Mouse (Mus musculus) spleen, postnatal 10 days (tissue): ENCODE results near the gene Tnfrsf9.
"Not testable (repeated sequence)": the region's sequence is repeated elsewhere in the genome, so short reads cannot be mapped to it uniquely, and the experiment has no call there.

Experiments used
- DNase-seq, 2 experiments: peaks; one replicate each; pipeline ENCODE4 v3.0.0; 2021 to 2022; ENCODE audit warnings: low spot score in 2 of 2

Gene Tnfrsf9

DNA sequence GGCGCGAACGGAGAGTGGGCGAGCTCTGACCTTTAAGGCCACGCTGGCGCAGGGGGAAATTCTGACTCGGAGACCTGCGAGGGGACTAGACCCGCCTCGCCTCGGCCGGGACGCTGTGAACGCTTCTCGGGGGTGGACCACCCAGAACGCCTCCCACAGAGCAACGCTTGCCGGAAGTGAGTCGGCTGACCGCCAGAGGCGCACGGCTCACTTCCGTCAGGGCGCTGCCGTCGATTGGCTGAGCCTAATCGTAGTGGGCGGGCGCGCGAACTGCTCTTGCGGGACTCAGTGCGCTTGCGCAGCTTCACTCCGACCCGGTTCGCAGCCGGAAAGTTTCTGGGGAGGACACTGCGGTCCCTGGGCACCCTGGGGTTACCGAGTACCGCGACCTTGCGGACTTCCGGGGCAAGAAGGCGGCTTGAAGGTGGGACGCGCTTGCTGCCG is at the start of gene Tnfrsf9, which contains the start of gene Park7:
TSS of gene Tnfrsf9 (plus strand) at position 273 of the 444 bp plus-strand sequence.
TSS of gene Park7 (minus strand) at position 148 of the 444 bp plus-strand sequence.
- peak; percentile 91 to 97 for DNase-seq

GRCm38 (mm10) chr4:150865371-150865770 is 49.0 kb upstream of the Tnfrsf9 start:
- DNase-seq = no peak

DNA sequence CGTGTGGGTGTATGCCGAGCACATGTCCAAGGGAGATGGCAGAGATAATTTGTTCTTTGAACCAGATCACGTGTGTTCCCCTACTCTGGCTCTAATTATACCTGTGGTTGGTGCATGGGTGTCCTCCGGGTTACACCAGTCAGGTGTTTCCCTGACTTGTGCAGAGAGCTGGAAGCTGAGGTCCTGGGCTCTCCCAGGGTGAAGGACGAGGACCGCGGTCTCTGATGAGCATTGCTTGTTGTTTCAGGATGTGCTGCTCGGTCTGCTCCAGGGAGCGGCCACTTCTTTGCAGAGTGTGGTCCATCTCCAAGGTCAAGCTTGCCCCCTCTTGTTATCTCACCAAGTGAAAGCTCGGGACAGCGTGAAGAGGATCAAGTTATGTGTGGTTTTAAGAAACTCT is 48.3 kb upstream of the Tnfrsf9 start:
- no peak for DNase-seq

GRCm38 (mm10) chr4:150866494-150866893 is 47.9 kb upstream of the Tnfrsf9 start:
- DNase-seq = no peak

GRCm38 (mm10) chr4:150868161-150868560 is 46.2 kb upstream of the Tnfrsf9 start:
- no peak for DNase-seq

DNA sequence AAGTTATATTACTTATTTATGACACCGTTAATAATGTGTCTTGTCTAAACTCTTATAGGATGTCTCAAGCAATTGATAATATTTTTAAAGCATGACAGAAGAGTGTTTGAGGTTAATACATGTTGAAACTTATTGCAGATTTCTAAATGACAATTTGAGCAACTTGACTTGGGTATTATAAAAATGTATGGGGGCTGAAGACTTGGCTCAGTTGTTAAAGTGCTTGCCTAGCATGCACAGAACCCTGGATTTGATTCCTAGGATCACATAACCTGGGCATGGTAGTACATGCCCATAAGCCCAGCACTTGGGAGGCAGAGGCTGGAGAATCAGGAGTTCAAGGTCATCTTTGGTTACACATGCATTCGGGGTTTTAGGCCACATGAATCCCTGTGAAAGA is 45.5 kb upstream of the Tnfrsf9 start:
- DNase-seq = no peak

DNA sequence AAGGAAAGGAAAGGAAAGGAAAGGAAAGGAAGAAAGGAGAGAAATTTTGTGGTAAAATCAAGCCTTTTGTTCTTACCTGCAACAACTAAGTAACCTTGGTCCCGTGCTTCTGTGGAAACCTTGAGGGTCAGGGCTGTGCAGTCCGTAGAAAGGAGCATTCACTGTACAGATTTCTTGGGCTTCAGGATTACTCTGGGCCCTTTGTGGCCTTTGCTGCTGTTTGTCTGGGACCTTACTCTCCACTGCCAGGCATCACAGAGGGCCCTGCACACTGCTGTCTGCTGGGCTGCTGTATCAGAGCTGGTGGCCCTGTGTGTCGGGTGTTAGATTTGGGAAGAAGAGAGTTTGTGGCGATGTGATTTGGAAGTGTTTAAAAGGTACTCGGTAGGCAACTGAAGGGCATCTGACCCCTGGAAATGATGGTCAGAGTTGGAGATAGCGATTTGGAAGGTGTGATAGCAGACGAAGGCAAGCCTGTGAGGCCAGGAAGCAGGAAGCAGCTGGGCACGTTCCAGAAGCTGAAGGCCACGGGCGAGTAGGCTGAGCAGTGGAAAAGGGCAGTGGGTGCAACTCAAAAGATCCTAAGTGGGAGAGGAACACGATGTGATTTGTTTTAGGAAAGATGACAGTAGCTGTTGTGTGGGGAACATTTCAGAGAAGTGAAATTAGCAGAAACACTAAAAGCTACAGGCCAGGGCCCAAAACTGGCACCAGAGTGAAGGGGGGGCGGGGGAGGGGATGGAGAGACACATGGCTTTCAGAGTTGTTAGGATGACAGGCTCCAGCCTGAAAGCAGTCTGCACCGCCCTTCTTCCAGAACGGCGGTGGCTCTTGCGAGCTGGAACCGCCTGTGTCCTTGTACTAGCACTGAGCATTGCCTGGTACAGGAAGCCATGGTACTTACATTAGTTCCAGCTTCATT is 44.8 kb upstream of the Tnfrsf9 start:
- no peak for DNase-seq

- no peak for DNase-seq
Observed at GRCm38 (mm10) chr4:150870963-150871391, 43.4 kb upstream of the Tnfrsf9 start.

- no peak for DNase-seq
Observed at GRCm38 (mm10) chr4:150871392-150872138, 42.8 kb upstream of the Tnfrsf9 start.

DNA sequence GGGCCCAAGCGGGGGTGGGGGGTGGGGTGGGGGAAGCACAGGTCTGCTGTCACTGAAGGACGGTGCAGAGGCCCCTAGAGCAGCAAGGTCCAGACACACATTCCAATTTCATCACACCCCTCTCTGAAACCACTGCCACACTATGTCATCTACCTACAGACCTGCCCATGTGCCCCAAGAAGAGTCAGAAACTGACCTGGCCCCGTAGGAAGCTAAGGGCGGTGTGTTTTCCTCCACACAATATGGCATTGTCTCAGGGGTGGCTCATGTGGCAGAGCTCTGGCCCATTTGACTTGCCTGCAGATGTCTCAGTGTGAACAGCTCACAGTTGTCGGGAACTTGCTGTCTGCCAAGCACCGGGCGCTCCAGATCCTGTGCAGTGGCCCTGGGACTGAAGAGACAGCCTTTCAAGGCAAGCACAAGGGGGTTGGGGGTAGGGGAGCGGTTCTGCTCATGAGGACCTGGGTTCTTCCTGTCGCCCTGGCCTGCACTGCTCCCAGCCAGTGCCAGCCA is 42.2 kb upstream of the Tnfrsf9 start:
- no peak for DNase-seq

GRCm38 (mm10) chr4:150872681-150873080 is 41.7 kb upstream of the Tnfrsf9 start:
- DNase-seq = no peak

DNA sequence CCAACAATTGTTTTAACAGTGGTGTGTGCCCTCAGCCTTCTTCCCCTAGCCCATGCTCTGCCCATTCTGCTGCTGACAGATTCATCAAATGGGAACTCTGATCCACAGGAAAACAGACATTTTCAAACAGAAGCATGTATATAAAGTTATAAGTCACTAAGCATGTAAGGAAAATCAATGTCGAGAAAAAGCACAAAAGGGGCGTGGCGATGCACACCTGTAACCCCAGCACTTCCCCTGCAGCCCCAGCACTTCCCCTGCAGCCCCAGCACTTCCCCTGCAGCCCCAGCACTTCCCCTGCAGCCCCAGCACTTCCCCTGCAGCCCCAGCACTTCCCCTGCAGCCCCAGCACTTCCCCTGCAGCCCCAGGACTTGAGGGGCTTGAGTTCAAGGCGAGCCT is 39.9 kb upstream of the Tnfrsf9 start:
- not testable (repeated sequence) for DNase-seq

DNA sequence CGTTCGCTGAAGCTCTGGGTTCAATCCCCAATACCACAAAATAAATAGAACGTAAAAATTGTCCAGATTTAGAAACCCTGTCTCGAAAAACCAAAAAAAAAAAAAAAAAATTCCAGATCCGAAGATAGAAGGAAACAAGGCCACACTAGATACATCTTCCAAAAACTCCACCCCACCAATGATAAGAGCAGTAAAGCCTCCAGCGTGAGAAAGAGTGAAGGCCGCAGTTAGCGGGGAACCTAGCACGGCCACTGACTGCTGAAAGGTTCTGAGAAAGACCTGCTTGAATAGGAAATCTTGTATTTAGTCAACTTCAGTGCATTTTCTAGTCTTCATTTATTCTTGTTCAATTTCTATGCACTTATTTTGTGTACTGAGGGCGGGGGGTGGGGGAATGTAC is 39.0 kb upstream of the Tnfrsf9 start:
- DNase-seq = no peak

- no peak for DNase-seq
Observed at GRCm38 (mm10) chr4:150879631-150880030, 34.7 kb upstream of the Tnfrsf9 start.

GRCm38 (mm10) chr4:150880364-150880763 is 34.0 kb upstream of the Tnfrsf9 start:
- DNase-seq = no peak

DNA sequence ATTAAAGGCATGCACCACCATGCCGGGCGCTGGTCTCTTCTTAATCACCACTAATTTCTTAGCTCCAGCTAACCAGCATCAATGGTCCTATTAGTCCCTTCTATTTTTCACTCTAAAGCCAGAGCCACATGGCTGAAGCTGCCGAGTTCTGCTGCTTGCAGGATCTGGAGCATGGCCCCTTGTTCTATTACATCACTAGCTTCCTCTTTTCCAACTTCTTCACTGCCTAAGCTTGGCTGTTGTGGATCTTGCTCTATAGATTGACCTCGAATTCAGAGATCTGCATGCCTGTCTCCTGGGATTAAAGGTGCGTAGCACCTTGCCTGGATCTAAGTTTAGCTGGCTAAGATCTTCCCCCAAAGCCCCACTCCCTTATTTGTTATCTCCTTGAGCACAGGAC is 31.7 kb upstream of the Tnfrsf9 start:
- no peak for DNase-seq

GRCm38 (mm10) chr4:150887903-150888302 is 26.5 kb upstream of the Tnfrsf9 start:
- DNase-seq = no peak

GRCm38 (mm10) chr4:150888492-150888891 is 25.9 kb upstream of the Tnfrsf9 start:
- no peak for DNase-seq

DNA sequence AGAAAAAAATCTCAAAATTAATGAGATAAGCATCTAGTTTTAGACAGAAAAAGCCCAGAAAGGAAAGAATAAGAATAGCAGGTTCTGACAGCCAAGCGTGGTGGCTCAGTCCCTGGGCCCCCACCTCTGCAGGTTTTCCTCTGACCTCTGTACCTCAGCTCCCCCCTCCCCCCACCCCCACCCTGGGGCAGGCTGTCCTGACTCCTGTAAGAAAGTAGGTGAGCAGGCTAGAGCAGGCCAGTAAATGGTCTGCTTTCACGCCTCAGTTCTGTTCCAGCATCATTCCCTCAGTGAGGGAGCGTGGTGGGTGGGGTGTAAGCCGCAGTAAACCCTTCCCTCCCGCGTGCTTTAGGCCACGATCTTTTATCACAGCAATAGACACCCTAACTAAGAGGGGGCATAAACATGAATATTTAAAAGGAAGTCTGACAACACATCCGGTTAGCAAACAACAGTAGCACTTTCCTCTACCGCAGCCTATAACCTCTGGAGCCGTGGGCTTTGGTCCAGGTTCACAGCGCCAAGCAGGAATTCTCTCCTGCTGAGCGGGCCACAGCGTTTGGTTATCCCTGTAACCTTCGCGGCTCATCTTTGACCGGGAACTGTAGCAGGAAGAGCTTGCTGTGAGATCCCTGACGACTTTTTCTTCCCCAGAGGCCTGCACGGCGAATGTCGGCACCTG is 24.9 kb upstream of the Tnfrsf9 start:
- DNase-seq = no peak

DNA sequence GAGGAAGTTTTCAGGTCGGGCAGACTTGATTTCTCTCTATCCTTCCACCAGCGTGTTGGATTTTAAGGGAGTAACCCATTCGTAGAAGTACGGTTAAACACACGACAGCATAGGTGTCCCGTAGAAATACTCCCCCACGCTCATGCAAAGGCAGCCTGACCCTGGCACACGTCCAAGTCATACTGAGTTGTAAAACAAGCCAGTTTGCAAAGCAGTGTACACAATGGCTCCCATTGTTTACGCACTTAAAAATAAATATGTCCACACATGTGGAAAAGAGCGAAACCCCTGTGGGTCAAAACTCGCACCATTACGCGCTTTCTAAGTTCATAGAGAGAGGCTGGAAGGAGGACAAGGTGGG is 24.4 kb upstream of the Tnfrsf9 start:
- no peak for DNase-seq

- no peak for DNase-seq
Observed at GRCm38 (mm10) chr4:150891308-150891707, 23.1 kb upstream of the Tnfrsf9 start.
